Mouse (Mus musculus): ENCODE measurements around the gene Lta. TPM values are rescaled to one million over a fixed set of nuclear protein-coding genes. Genes with fewer than 3 reads are reported as not detected.

Gene Lta
- polyA plus RNA-seq, 1 experiment from 2014 or later, result 0.21 TPM

GRCm38 (mm10) chr17:35245731-35246623 lies 40.8 kb upstream of the Lta start:
- no peak overlapping the region for H3K27ac ChIP-seq

GRCm38 (mm10) chr17:35244999-35245398 lies 39.8 kb upstream of the Lta start:
- H3K4me1 ChIP-seq, result peaks cover 47% of the 10 kb centered on the region
- H3K9ac ChIP-seq, result 0 out of 2 replicates have a peak overlapping the region, but pooled peaks have one; percentile 11
- H3K9me3 ChIP-seq, result no peaks in the 10 kb centered on the region
- no peak overlapping the region for H3K4me3 ChIP-seq
- H3K27me3 ChIP-seq, result no peaks in the 10 kb centered on the region
- H3K4me2 ChIP-seq, result peak overlapping the region; percentile 80; the same call in 1 of the 2 replicates
- WGBS, result 53% methylated on average over 2 of the region's 2 CpGs
- no peak for ATAC-seq (ENCODE audit: borderline replicate concordance, extremely low read depth, low FRiP score, low TSS enrichment)
- no peak overlapping the region for H3K27ac ChIP-seq
- H3K36me3 ChIP-seq, result peaks cover 69% of the 10 kb centered on the region

More at GRCm38 (mm10) chr17:35245731-35246623, 40.8 kb upstream of the Lta start:
- no peaks in the 10 kb centered on the region for H3K9me3 ChIP-seq
- no peak overlapping the region for H3K9ac ChIP-seq
- no peak for ATAC-seq (ENCODE audit: borderline replicate concordance, extremely low read depth, low FRiP score, low TSS enrichment)
- no peak overlapping the region for H3K4me3 ChIP-seq
- H3K4me1 ChIP-seq, result peaks cover 38% of the 10 kb centered on the region
- peaks cover 79% of the 10 kb centered on the region for H3K36me3 ChIP-seq
- WGBS, result 73% methylated on average over 15 of the region's 15 CpGs
- H3K27me3 ChIP-seq, result no peaks in the 10 kb centered on the region
- peak overlapping the region; percentile 80; the same call in 1 of the 2 replicates for H3K4me2 ChIP-seq

DNA sequence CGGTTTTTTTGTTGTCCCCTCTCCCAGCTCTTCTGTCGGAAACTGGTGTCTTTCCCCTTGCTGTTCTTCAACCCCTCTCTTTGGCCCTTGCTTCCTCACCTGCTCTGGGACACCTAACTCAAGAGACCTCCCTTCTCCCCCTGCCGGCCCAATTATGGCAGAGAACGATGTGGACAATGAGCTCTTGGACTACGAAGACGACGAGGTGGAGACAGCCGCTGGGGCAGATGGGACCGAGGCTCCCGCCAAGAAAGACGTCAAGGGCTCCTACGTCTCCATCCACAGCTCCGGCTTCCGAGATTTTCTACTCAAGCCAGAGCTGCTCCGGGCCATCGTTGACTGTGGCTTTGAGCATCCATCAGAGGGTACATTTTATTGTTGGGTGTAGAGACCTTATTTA lies 37.9 kb upstream of the Lta start:
- Histone ChIP-seq H3K9me3 (no peaks in the 10 kb centered on the region), H3K9ac (peak overlapping the region; percentile 94), H3K4me2 (peak overlapping the region; percentile 80), H3K27me3 (no peaks in the 10 kb centered on the region), H3K36me3 (peaks cover 50% of the 10 kb centered on the region), H3K4me1 (peaks cover 47% of the 10 kb centered on the region), H3K4me3 (peak overlapping the region; percentile 81), H3K27ac (peak overlapping the region; percentile 98)
- no peak for ATAC-seq (ENCODE audit: borderline replicate concordance, extremely low read depth, low FRiP score, low TSS enrichment)
- 5% methylated on average over 16 of the region's 16 CpGs for WGBS

GRCm38 (mm10) chr17:35242015-35242941 lies 37.1 kb upstream of the Lta start:
- peak; percentile 48 for ATAC-seq (ENCODE audit: borderline replicate concordance, extremely low read depth, low FRiP score, low TSS enrichment)
- under 1% methylated on average over 55 of the region's 55 CpGs for WGBS

DNA sequence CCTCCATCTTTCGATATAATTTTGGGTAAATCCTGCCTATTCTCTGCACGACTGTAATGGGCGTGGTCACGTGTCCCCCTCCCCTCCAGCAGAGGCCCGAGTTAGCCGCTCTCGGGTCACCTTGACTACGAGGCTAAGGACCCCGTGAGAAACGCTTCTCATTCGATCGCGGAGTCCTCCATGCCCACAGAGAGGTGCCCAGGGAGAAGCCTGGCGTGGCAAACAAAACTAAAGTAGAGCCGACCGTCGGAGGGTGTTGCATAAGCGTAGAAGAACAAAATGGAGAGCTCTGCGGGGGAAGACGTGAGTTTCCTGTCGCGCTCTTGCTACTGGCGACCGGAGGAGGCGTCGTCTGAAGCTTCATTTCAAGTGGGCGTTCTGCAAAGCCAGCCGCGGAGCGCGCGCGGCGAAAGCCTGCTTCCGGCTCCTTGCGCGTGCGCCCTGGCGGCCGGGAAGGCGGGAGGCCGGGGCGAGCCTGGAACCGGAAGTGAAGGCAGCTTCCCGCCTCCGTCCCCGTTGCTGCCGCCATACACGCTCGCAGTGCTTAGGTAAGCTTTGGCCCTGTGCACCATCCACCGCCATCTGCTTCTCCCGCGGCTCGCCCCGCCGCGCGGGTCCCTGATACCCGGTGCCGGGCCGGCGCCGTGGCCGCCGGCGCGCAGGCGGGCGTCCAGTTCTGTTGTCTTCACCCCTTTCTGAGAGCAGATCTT lies 36.3 kb upstream of the Lta start, which contains the start of gene Ddx39b:
TSS of gene Ddx39b (plus strand) at position 442 of the 710 bp plus-strand sequence.
- Histone ChIP-seq H3K4me3 (peak within 1 kb of the TSS; percentile 81), H3K36me3 (peaks cover 37% of the 10 kb centered on the region), H3K9me3 (no peaks in the 10 kb centered on the region), H3K27ac (peak within 1 kb of the TSS; percentile 98), H3K4me1 (peaks cover 45% of the 10 kb centered on the region), H3K9ac (peak within 1 kb of the TSS; percentile 94), H3K4me2 (peak within 1 kb of the TSS; percentile 80), H3K27me3 (no peaks in the 10 kb centered on the region)
- under 1% methylated on average over 69 of the region's 69 CpGs for WGBS
- peak; percentile 90 for ATAC-seq (ENCODE audit: borderline replicate concordance, extremely low read depth, low FRiP score, low TSS enrichment)

More at GRCm38 (mm10) chr17:35242015-35242941, 37.1 kb upstream of the Lta start:
- Histone ChIP-seq H3K27me3 (no peaks in the 10 kb centered on the region), H3K4me3 (peak overlapping the region; percentile 81), H3K27ac (peak overlapping the region; percentile 98), H3K4me2 (peak overlapping the region; percentile 80), H3K4me1 (peaks cover 47% of the 10 kb centered on the region), H3K9ac (peak overlapping the region; percentile 94), H3K9me3 (no peaks in the 10 kb centered on the region), H3K36me3 (peaks cover 45% of the 10 kb centered on the region)

DNA sequence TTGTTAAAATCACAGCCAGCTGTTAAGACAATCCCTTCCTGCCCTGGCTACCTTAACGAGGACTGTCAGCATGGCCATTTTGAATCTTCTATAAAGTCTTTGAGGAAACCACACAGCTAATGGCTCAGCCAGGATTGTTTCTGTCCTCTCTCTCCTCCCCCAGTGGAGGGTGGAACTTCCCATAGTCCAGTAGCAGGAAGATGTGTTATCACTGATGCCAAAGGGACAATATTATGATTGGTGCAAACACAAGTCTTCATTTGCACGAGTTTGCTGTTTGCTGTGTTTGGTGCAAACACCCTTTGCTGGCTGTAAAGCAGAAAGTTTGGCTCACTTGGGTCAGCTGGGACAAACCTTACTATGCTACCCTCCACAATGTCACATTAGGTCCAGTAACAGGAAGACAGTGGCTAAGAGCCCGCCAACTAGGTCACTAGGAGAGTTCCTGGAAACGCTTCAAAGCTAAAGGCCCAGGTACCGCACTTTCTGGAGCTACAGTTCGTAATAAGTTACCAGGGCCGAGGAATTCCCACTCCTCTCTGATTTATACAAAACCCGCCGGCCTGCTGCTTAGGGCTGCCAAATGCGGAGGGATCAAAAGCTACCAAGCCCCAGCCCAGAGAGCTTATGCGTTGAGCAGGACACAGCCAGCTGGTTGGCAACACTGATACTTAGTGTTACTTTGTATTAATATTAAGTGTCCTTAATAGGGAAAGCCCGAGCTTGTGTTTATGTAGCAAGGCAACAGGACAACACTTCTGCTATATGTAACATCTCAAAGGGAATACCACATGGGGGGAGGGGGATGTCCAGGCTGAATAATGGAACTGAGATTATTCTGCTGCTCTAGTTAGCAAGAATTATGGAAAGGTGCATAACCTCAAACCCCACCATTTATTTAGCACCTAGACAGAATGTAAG lies 35.5 kb upstream of the Lta start:
- H3K4me2 ChIP-seq, result peak overlapping the region; percentile 80
- peak overlapping the region; percentile 94 for H3K9ac ChIP-seq
- H3K4me3 ChIP-seq, result peak overlapping the region; percentile 81
- peak overlapping the region; percentile 98 for H3K27ac ChIP-seq
- H3K27me3 ChIP-seq, result no peaks in the 10 kb centered on the region
- WGBS, result 24% methylated on average over 12 of the region's 12 CpGs
- H3K36me3 ChIP-seq, result peaks cover 29% of the 10 kb centered on the region
- no peaks in the 10 kb centered on the region for H3K9me3 ChIP-seq
- peaks cover 44% of the 10 kb centered on the region for H3K4me1 ChIP-seq
- no peak for ATAC-seq (ENCODE audit: borderline replicate concordance, extremely low read depth, low FRiP score, low TSS enrichment)

GRCm38 (mm10) chr17:35239700-35240099 lies 34.5 kb upstream of the Lta start:
- no peak for ATAC-seq (ENCODE audit: borderline replicate concordance, extremely low read depth, low FRiP score, low TSS enrichment)
- WGBS, result 75% methylated on average over 5 of the region's 5 CpGs
- no peak overlapping the region for H3K4me3 ChIP-seq
- no peaks in the 10 kb centered on the region for H3K9me3 ChIP-seq
- peaks cover 19% of the 10 kb centered on the region for H3K36me3 ChIP-seq
- H3K9ac ChIP-seq, result peak overlapping the region; percentile 8; the same call in 1 of the 2 replicates
- no peak overlapping the region for H3K27ac ChIP-seq
- no peaks in the 10 kb centered on the region for H3K27me3 ChIP-seq
- H3K4me2 ChIP-seq, result no peak overlapping the region
- peaks cover 38% of the 10 kb centered on the region for H3K4me1 ChIP-seq

DNA sequence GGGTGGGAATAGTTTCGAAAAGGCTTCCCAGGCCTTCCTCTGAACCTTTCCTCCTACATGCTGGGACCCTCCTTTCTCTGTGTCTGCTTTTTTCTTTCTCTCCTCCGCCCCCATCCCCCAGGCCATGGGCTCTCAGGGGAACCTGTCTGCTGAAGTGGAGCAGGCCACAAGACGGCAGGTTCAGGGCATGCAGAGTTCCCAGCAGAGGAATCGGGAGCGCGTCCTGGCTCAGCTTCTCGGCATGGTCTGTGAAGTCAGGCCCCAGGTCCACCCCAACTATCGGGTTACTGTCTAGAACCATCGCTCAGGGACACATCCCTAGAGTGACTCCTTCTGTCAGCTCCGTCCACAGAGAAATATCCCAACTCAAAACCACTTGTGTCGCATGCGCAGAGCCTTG lies 32.4 kb upstream of the Lta start:
- no peaks in the 10 kb centered on the region for H3K27me3 ChIP-seq
- H3K4me3 ChIP-seq, result no peak overlapping the region
- H3K4me1 ChIP-seq, result peaks cover 43% of the 10 kb centered on the region
- no peaks in the 10 kb centered on the region for H3K9me3 ChIP-seq
- 86% methylated on average over 12 of the region's 12 CpGs for WGBS
- H3K27ac ChIP-seq, result no peak overlapping the region
- H3K9ac ChIP-seq, result no peak overlapping the region
- H3K4me2 ChIP-seq, result no peak overlapping the region
- peaks cover 3% of the 10 kb centered on the region; the same call in 1 of the 2 replicates for H3K36me3 ChIP-seq
- ATAC-seq (ENCODE audit: borderline replicate concordance, extremely low read depth, low FRiP score, low TSS enrichment), result no peak

GRCm38 (mm10) chr17:35236996-35237395 lies 31.8 kb upstream of the Lta start:
- Histone ChIP-seq H3K4me2 (no peak overlapping the region), H3K4me3 (no peak overlapping the region), H3K27me3 (no peaks in the 10 kb centered on the region), H3K9me3 (no peaks in the 10 kb centered on the region), H3K4me1 (peaks cover 45% of the 10 kb centered on the region), H3K9ac (no peak overlapping the region), H3K36me3 (peaks cover 3% of the 10 kb centered on the region; the same call in 1 of the 2 replicates), H3K27ac (no peak overlapping the region)
- 76% methylated on average over 9 of the region's 9 CpGs for WGBS
- no peak for ATAC-seq (ENCODE audit: borderline replicate concordance, extremely low read depth, low FRiP score, low TSS enrichment)

GRCm38 (mm10) chr17:35236390-35236746 lies 31.2 kb upstream of the Lta start:
- Histone ChIP-seq H3K4me3 (peak overlapping the region; percentile 66), H3K4me2 (peak overlapping the region; percentile 88), H3K4me1 (peaks cover 45% of the 10 kb centered on the region), H3K36me3 (peaks cover 4% of the 10 kb centered on the region), H3K9ac (peak overlapping the region; percentile 85), H3K27me3 (no peaks in the 10 kb centered on the region), H3K27ac (peak overlapping the region; percentile 97), H3K9me3 (no peaks in the 10 kb centered on the region)
- WGBS, result 1% methylated on average over 18 of the region's 18 CpGs
- ATAC-seq (ENCODE audit: borderline replicate concordance, extremely low read depth, low FRiP score, low TSS enrichment), result peak; percentile 40
